Mouse (Mus musculus) kidney, postnatal 14 days (tissue): ENCODE results near the gene Dnajc5g.
A peak's percentile ranks its signal among the peaks of the same experiment; 100 is the strongest.

Experiments
- DNase-seq: peaks from one replicate; pipeline ENCODE4 v3.0.0; 2022; ENCODE audit warnings: mixed read lengths

Gene Dnajc5g

DNA sequence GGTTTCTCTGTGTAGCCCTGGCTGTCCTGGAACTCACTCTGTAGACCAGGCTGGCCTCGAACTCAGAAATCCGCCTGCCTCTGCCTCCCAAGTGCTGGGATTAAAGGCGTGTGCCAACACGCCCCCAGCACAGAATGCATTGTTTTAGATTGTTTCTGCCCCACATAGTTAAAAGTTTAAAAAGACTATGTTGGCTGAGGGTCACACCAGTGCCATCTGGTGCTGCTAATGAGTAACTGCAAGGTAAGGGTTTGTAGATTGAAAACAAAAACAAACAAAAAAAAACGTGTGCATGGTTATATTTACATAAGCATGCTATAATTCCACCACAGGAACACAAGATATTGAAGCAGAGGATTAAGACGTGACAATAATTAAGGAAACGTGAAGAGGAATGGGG lies 4.7 kb downstream of the Dnajc5g start:
- DNase-seq: peak; percentile 14

DNA sequence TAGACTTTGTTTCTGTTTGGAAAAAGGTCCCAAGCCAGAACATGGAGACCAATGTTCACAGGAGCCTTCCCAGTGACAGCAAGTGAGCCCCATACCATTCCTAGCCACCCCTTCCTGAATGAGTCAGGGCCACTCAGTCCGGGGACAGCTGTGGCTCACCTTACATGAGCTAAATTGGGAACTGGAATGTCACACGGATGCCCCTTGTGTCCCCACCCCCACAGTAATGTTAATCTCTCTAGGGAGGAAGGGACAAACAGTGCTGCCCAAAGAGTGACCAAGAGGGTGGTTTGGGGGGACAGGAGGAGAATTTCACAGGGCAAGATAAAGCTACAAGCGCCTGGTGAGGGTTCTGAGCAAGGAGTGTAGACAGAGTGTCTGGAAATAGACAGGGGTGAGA lies 10.3 kb downstream of the Dnajc5g start, which contains the start of gene Trim54:
TSS of gene Trim54 (plus strand) at position 359 of the 400 bp plus-strand sequence.
- DNase-seq: no peak

DNA sequence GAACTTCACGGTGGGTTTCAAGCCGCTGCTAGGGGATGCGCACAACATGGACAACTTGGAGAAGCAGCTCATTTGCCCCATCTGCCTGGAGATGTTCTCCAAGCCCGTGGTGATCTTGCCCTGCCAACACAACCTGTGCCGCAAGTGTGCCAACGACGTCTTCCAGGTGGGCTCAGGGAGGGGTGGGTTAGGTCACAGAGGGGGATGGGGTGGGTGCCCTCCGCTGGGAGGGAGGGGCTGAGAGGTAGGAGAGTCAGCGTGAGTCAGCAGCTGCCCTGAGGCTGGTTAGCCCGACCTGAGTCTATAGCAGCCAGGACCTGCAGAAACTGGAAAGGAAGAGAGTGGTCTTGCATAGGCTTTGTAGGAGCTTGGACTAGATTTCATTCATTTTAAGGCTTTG lies 10.8 kb downstream of the Dnajc5g start:
- DNase-seq: no peak

DNA sequence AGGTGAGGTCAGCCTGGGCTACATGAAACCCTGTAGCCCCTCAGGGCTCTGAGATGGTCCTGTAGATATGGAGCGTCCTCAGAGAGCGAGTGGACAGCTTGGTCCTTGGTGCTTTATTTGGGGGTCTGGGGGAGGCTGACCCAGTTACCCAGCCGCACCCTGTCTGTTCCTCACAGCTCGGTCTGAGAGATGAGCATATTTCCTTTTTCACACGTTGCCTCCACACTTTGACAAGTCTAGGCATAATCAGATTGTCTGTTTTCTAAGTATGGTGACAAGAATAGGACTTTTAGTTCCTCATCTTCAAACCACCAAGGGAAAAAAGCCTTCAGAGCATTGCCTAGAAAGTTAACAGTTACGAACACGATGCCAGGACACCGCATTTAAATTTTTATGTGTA lies 15.0 kb downstream of the Dnajc5g start:
- no peak for DNase-seq

DNA sequence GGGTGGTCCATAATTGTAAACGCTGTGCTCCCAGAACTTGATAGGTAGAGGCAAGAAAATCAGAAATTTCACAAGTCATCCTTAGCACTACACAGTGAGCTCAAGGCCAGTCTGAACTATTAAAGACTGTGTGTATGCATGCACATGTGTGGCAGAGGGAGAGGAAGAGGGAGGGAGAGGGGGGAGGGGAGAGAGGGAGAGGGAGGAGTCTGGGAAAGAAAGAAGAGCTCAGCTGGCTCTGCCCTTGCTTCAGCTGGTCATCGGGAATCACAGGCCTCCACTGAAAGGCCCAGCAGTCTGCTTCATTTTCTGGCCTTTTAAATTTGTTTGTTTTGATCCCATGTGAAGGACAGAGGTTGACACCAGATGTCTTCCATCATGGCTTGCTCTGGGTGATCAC lies 17.4 kb downstream of the Dnajc5g start:
- no peak for DNase-seq

DNA sequence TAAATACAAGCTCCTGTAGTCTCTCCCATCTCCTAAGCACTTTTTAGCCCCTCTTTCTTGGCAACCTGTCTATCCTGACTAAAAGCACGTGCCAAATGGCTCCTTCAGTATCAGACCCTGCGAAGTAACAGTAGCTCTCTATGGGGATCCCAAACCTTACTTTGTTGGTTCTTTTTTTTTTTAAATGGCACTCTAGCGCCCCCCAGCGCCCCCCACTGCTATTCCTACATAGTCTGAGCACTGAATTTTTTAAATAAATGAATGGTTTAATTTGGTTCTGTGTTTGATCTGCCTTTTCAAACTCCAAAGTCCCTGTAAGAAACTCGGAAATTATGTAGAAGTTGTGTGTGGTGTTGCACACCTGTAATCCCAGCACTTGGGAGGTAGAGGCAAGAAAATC lies 20.0 kb downstream of the Dnajc5g start:
- DNase-seq: no peak

DNA sequence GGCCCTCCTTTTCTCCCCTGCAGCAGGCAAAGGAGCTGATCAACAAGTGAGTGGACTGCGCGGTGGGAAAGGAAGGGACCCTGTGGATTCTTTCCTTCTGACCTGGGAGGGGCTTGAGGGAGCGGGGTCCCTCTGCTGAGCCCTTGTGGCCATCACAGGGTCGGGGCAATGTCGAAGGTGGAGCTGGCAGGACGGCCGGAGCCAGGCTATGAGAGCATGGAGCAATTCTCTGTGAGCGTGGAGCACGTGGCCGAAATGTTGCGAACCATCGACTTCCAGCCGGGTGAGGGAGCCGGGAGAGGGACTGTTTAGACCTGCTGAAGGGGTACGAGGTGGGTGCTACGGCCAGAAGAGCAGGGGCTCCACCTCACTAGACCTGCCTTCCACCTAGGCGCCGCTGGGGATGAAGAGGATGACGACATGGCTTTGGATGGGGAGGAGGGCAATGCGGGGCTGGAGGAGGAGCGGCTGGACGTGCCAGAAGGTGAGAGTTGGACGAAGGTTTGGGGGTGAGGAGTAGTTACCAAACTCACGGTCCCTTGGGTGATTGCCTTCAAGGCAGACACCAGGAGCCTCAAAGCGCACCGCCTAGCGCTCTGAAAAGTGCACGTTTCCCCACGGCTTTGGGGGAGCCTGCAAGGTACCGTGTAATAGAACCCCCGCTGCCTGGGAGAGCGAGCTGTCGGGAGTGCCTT lies 30.8 kb downstream of the Dnajc5g start:
- no peak for DNase-seq

DNA sequence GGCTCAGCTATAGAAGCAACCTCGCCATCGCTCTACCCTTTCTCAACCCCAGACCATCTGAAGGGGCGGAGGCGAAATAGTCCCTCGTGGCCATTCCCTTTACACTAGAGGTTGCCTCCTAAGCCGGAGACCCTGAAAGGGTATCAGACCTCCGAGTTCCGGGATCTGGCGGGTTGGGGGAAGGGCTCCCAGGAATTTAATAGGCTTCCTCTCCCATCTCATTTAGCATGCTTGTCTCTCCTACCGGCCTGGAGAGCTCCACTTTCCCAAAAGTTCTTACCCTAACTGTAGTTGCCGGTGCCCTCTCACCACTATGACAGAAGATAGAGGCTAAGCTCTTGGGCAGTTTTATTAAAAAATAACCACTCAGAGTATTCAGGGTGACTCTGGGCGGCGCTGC lies 31.6 kb downstream of the Dnajc5g start:
- DNase-seq: no peak

DNA sequence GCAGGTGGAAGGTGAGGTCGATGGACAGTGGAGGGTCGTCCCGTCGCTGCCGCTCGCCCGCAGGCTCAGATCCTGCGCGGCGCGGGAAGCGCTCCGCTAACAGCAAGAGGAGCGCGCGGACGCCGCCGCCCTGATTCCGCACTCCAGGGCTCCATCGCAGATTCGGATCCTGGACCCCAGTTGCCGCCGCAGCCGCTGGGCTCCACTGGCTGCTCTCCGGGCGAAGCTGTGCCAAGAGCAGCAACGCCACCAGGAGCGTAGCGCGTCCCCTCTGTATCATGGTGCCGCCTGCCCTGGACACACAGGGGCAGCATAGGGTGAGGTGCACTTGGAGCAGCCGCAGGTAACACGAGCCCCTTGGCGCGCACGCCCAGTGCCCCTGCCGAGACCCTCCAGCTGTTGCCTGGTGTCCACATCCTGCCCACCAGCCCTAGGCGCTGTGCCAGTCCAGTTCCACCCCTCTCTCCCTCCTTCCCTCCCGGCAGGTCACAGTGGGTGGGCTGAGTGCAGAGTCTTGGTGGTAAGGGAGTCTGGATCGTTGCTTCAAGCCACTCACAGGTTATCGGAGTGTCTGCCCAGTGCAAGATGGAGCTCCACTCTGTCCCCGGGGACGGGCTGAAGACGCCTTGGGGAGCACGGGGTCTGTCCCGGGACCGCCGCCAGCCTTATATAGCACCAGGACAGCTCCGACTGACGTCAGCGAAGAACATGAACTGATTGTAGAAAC lies 32.3 kb downstream of the Dnajc5g start, which contains the start of gene Ucn:
TSS of gene Ucn (minus strand) at position 589 of the 727 bp plus-strand sequence.
- no peak for DNase-seq

DNA sequence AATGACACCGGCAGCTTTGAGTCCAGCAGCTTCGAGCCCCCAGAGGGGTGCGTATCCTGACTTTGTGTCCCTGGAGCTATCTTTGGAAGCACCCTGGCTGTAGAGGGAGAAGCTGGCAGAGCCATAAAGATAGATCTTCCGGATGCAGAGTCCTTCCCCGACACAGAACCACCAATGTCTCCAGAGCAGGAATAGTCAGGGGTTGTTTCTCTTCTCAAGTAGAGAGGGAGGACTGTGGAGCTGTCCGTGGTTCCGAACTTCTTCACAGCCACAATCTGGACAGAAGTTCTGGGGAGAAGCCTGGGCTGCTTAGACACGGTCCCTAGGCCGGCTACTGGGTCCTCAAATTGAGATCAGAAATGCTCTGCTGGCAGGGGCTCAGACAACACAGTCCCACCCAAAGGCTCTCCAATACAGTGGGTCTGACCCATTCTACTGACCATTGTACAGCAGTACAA lies 32.9 kb downstream of the Dnajc5g start:
- peak; percentile 27 for DNase-seq

DNA sequence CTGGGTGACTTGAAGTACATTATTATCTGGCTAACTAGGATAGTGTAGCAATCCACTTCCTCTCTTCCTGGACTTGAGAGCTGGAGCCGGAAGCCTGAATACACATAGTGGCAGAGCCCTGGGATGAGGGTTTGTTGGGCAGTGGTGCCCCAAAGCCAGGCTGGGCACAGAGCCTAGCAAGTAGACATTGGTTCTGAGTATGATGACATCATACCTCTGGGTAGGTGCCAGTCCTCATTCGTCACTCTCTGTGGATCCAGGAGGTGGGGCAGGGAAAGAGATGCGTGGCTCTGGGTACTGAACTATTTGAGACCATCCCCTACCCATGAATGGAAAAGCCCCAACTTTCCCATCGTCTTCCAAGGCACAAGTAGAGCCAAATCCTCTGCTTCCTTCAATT lies 43.7 kb downstream of the Dnajc5g start:
- no peak for DNase-seq

DNA sequence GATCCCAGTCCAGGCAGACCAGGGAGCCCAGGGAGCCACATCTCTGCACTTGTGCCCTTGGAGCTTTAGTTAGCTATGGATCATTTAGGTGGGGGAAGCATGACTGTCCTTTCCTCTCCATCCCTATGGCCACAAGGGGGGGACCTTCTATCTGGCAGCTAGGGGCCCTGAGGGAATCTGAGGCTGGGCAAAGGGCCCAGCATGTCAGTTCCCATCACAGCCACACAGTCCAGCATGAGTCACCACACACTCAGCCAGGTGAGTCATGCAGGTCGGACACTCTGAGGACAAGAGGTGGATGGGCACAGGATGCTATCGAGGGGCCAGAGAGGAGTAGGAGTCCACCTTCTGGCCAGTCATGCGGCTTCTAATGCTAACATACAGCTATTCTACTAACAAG lies 45.7 kb downstream of the Dnajc5g start:
- no peak for DNase-seq

DNA sequence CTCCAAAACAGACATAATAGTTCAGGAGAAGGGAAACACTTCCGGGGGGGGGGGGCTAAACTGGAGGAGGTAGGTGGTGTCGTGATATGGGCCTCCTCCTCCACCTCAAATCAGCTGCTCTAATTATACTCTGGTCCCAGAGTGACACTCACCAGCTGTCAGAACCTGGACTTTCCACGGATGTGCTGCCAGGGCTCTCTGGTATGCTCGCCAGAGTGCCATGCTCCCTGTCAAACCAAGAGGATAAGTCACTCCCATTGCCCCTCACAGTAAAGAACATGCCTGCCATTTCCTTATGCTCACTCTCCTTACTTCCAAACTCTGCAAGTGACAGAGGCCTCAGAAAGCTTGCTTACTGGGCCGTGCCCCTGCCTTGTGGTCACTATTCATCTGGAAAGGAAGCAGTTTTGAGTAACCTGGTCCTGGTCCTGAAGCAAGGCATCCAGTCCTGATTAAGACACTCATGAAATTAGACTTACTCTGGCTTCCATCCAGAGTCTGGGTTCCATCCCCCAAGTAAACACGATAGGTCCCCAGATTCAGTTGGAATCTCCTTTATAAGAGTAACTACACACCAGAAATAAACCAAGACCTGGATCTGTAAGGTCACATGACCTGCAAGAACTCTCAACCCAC lies 47.5 kb downstream of the Dnajc5g start:
- DNase-seq: no peak

DNA sequence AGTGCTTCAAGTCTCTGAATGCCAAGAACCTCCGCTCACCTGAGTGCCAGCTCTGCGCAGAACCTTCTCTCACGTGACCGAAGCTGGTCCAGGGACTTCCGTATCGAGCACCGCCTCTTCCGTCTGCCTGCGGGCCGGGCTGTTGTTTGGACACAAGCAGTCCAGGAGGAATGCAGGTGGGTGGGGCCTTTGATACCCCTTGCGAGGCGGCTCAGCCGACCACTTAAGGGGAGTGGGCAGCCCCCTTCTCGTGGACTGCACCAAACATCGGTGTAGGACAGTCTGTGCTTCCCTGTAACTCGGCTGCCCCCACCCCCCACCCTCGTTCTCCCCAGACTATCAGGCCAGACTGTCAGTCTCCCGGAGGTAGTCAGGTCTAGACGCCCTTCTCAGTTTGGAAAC lies 48.1 kb downstream of the Dnajc5g start, which contains the start of gene Mpv17:
TSS of gene Mpv17 (minus strand) at position 100 of the 402 bp plus-strand sequence.
- DNase-seq: peak; percentile 91
